Mouse (Mus musculus) G1E (cell line): ENCODE data around the gene Hpse2. TPM values are rescaled to one million over a fixed set of nuclear protein-coding genes. Genes with fewer than 3 reads are reported as not detected.

Source experiments
- ATAC-seq: 2 replicates; pipeline ENCODE4 v1.8.0; 2016; ENCODE audit warnings: mild to moderate bottlenecking; ENCODE audit not compliant: insufficient number of reproducible peaks, poor library complexity, low FRiP score, severe bottlenecking; ENCODE audit errors: extremely low read depth
- DNase-seq: peaks from one replicate; pipeline ENCODE4 v3.0.0; 2012; ENCODE audit warnings: low spot score
- H3K27me3 ChIP-seq: 2 replicates; pipeline ENCODE4 v1.6.1; 2012; ENCODE audit warnings: mild to moderate bottlenecking, low read length, inconsistent platforms; ENCODE audit not compliant: insufficient read depth
- H3K36me3 ChIP-seq: replicated peaks from 2 replicates; pipeline ENCODE3; 2012; ENCODE audit warnings: mild to moderate bottlenecking, inconsistent platforms
- H3K4me1 ChIP-seq: 2 replicates; pipeline ENCODE4 v1.6.1; 2012; ENCODE audit warnings: low read depth, low read length, inconsistent platforms, mixed read lengths; ENCODE audit not compliant: insufficient read depth
- H3K4me3 ChIP-seq: 2 replicates; pipeline ENCODE4 v1.5.1; 2012; ENCODE audit warnings: low read depth, mild to moderate bottlenecking, inconsistent platforms, low read length, moderate library complexity, mixed read lengths
- H3K9me3 ChIP-seq: replicated peaks from 2 replicates; pipeline ENCODE4 v1.6.1; 2012; ENCODE audit warnings: inconsistent platforms
- CTCF ChIP-seq: IDR thresholded peaks from 2 replicates; pipeline ENCODE4 v1.5.1; 2012; ENCODE audit warnings: low read depth, low read length, inconsistent platforms, mixed read lengths
- GATA1 ChIP-seq: IDR thresholded peaks from 2 replicates; pipeline ENCODE4 v1.6.1; 2012; ENCODE audit warnings: borderline replicate concordance, low read length, inconsistent platforms, mixed read lengths
- GATA2 ChIP-seq: IDR thresholded peaks from 2 replicates; pipeline ENCODE4 v1.6.1; 2012; ENCODE audit warnings: low read depth, low read length, inconsistent platforms, borderline replicate concordance
- POLR2AphosphoS5 ChIP-seq: IDR thresholded peaks from 2 replicates; pipeline ENCODE4 v1.6.1; 2012; ENCODE audit warnings: low read depth, low read length, inconsistent platforms; ENCODE audit not compliant: insufficient replicate concordance
- TAL1 ChIP-seq: conservative IDR thresholded peaks from 2 replicates; pipeline ENCODE4 v1.6.1; 2012; ENCODE audit warnings: low read depth, low read length, inconsistent platforms, mixed read lengths
- polyA plus RNA-seq: library from polyadenylated mRNA; stranded (reverse); fragments of >175 nt; gene quantifications from 2 replicates; pipeline ENCODE4 v1.2.3, GENCODE M21; 2012
- total RNA-seq, 2 experiments: library from RNA; stranded (forward) in 1 of 2; stranded (reverse) in 1 of 2; fragments of 200-1000 nt in 1 of 2; fragments of >200 nt in 1 of 2; fragmentation: Nextera tagmentation in 1 of 2; gene quantifications; 2 replicates each; pipeline ENCODE4 v1.2.3; 2014 to 2017

Gene Hpse2
- total and polyA plus RNA-seq, 3 experiments = 0.16 TPM; not detected in 2

DNA sequence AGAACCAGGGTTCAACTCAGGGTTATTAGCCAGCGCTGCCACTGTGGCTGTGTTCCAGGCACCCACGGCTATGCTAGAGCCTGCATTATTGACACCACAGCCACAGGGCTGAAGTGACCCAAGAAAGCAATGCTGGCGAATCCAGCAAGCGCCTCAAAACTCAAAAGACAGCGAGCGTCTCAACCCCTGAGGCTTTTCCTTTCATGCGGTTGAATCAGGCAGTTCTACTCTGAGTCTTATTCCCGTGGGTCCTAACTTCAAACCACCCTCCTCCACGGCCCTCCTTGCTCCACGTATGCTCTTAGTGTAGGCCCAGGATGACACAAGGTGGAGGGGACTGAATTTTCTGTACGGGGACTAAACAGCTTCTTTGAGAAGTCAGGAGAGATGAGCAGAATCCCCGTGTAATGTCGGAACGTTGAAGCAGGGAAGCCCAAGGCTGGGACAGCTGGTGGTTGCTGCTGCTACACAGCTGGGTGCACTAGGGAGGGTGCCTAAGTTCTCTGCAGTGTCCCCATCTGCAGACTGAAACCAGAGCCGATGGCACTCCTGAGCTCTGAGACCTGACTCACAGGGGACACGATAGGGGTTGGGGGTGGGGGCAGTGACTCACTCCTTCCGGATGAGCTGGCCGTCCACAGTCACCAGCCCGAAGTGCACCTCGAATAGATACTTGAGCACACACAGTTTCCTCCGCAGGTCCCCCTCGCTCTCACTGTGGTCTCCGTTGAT lies 617.8 kb downstream of the Hpse2 start:
- ATAC-seq = no peak
- no peaks in the 10 kb centered on the region for H3K4me1 ChIP-seq
- TF ChIP-seq GATA2 (no peak), TAL1 (no peak), POLR2AphosphoS5 (no peak), CTCF (no peak), GATA1 (no peak)
- H3K4me3 ChIP-seq = no peak overlapping the region
- H3K36me3 ChIP-seq = peaks cover 76% of the 10 kb centered on the region
- H3K27me3 ChIP-seq = no peaks in the 10 kb centered on the region
- no peaks in the 10 kb centered on the region for H3K9me3 ChIP-seq
- DNase-seq = no peak

DNA sequence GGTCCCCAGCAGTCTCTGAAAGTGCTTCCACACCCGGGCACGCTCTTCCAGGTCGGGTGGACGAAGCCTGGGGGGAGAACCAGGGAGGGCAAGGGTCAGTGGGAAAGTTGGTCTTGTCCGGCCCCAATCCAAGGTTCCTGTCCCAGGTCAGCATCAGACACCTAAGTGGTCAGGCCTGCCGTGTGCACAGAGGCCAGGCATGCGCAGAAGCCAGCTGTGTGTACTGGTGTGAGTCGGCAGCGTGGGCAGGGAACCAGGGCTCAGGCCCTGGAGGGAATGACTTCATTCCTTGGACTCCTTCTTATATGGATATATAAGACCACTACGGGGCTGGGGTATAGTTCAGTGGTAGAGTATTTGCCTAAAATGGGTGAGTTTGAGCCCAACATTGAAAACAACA lies 618.5 kb downstream of the Hpse2 start:
- H3K9me3 ChIP-seq = no peaks in the 10 kb centered on the region
- H3K4me1 ChIP-seq = no peaks in the 10 kb centered on the region
- no peaks in the 10 kb centered on the region for H3K27me3 ChIP-seq
- H3K4me3 ChIP-seq = no peak overlapping the region
- no peak for DNase-seq
- no peak for TF ChIP-seq POLR2AphosphoS5
- TF ChIP-seq TAL1 = no peak
- no peak for TF ChIP-seq GATA2
- TF ChIP-seq GATA1 = no peak
- TF ChIP-seq CTCF = no peak
- H3K36me3 ChIP-seq = peaks cover 79% of the 10 kb centered on the region
- ATAC-seq = no peak

DNA sequence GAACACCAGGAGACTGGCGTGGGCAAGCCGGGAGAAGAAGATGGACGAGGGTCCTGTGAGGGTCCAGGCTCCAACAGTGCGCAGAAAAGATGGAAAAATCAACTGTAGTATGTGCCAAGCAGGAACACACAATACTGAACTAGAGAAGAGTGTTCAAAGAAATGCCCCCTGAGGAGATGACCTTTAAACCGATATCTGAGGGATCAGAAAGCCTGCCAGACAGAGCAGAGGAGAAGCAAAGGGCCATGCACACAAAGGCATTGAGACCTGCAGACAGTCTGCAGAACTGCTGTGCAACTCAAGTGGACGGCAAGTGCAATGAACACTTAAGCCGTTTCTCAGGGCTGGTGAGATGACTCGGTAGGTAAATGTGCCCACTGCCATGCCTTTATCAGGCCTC lies 620.8 kb downstream of the Hpse2 start:
- Histone ChIP-seq H3K4me1 (no peaks in the 10 kb centered on the region), H3K27me3 (no peaks in the 10 kb centered on the region), H3K4me3 (no peak overlapping the region), H3K36me3 (peaks cover 90% of the 10 kb centered on the region), H3K9me3 (no peaks in the 10 kb centered on the region)
- DNase-seq = no peak
- ATAC-seq = no peak
- TF ChIP-seq TAL1 = no peak
- TF ChIP-seq POLR2AphosphoS5 = no peak
- TF ChIP-seq GATA2 = no peak
- TF ChIP-seq GATA1 = no peak
- TF ChIP-seq CTCF = no peak

DNA sequence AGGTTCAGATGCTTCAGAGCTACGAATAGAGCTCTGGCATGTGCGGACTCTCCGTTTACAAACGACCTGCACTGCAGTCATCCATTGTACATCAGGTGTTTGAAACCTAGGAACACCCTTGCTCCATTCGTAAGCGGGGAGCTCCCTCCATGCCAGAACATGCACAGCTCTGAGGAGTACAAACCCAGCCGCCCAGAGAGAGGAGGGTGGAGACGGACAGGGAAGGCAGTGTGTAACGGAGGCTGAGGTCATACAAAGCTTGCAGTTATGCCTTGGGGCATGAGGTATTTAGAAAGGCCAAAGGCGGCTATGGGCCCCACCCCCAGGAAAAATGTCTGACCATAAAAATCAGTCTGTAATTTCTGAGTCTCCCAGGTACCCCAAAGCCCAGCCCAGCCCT lies 623.8 kb downstream of the Hpse2 start:
- no peak for TF ChIP-seq TAL1
- TF ChIP-seq GATA1 = no peak
- no peak for TF ChIP-seq GATA2
- TF ChIP-seq CTCF = no peak
- TF ChIP-seq POLR2AphosphoS5 = no peak
- no peak for ATAC-seq
- DNase-seq = no peak
- no peaks in the 10 kb centered on the region for H3K4me1 ChIP-seq
- H3K9me3 ChIP-seq = no peaks in the 10 kb centered on the region
- no peaks in the 10 kb centered on the region for H3K27me3 ChIP-seq
- no peak overlapping the region for H3K4me3 ChIP-seq
- peaks cover 94% of the 10 kb centered on the region for H3K36me3 ChIP-seq

DNA sequence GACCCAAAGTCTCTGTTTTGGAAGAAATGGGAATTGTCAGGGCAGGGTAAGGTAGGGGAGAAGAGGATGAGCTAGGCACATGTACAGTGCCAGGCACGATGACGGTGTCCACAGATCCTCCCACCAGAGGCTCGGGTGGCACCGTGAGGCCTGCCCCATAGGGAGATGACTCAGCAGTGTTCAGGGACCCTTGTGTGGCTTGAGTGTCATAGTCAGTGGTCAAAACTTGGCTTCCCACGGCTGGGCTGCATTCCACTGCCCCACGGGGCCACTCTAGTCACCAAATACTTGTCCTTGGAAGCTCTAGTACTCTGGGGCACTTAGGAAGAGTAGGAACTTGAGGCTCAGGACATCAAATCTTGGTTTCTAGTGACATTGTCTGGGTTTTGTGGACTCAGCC lies 631.5 kb downstream of the Hpse2 start:
- no peak for ATAC-seq
- Histone ChIP-seq H3K27me3 (no peaks in the 10 kb centered on the region), H3K9me3 (no peaks in the 10 kb centered on the region), H3K4me3 (no peak overlapping the region), H3K4me1 (peaks cover 40% of the 10 kb centered on the region), H3K36me3 (peaks cover 64% of the 10 kb centered on the region)
- TF ChIP-seq POLR2AphosphoS5 = no peak
- no peak for TF ChIP-seq GATA2
- TF ChIP-seq TAL1 = no peak
- no peak for TF ChIP-seq GATA1
- no peak for TF ChIP-seq CTCF
- no peak for DNase-seq

DNA sequence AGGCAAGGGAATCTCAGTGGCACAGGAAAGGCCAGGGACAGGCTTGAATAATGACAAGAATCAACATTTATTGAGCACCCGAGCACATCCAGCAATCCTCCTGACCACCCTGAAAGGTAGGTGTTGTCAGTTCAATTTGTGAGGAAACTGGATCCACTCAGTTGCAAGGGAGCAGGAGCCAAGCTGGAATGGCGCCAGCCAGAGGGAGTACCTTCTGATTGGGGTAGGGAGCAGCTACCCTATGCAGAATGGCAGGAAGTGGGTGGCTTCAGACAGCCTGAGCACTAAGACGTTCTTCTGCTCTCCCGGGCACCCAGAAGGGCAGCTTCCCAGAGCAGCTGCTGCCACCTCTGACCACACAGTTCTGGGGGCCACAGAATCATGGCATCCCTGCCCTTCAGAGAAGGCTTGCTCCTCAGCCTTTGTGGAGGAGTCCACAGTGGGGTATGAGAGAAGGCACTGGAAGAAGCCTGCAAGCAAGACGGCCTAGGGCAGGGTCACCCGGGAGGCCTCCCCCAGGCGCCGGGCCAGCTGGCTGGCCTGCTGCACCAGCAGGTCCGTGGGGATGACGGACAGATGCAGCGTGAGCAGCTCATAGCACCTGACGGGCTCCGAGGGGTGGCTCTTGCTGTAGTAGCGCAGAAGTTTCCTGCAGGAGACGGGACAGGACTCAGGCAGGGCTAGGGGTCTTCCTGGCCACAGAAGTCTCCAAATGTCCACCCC lies 632.8 kb downstream of the Hpse2 start:
- no peak for TF ChIP-seq GATA1
- TF ChIP-seq POLR2AphosphoS5 = no peak
- TF ChIP-seq TAL1 = no peak
- no peak for TF ChIP-seq GATA2
- no peak for TF ChIP-seq CTCF
- H3K4me1 ChIP-seq = peaks cover 43% of the 10 kb centered on the region
- peaks cover 51% of the 10 kb centered on the region for H3K36me3 ChIP-seq
- H3K4me3 ChIP-seq = no peak overlapping the region
- no peaks in the 10 kb centered on the region for H3K27me3 ChIP-seq
- ATAC-seq (no peak), DNase-seq (no peak)
- no peaks in the 10 kb centered on the region for H3K9me3 ChIP-seq
